ENCODE assay signal across 21 mouse cellular contexts in genomic region chr4:32368345-32368744, GRCm38 (mm10).
DNase-seq lines count a peak whose midpoint lies in the region; ATAC-seq and TF ChIP-seq lines count a peak whose summit lies in the region.
"Had no signal": no experiment of that assay in that cellular context is flagged by ENCODE, and none has a peak within 500 bp of the region (broad histone marks: within the 10 kb centered on the region; RNA-seq: fewer than 3 reads in every experiment).

No protein-coding gene starts in this region.

- H3K4me2 ChIP-seq in kidney, embryonic 15.5 days, result no peak overlapping the region
- peak overlapping the region; percentile 19; the same call in 1 of the 2 replicates for H3K4me2 ChIP-seq in hindbrain, embryonic 13.5 days
- H3K4me2 ChIP-seq in midbrain, postnatal 0 days (ENCODE audit: low read depth, low read length, poor library complexity, severe bottlenecking), result no peak overlapping the region
- H3K4me2 ChIP-seq: limb, embryonic 13.5 days; liver, embryonic 13.5 days had no signal

- peak; percentile 27 for DNase-seq in embryo, embryonic 11 days
- no peak for DNase-seq in embryo, embryonic 10 days (ENCODE audit: low spot score)
- DNase-seq in kidney, adult 8-10 months, result no peak
- DNase-seq in midbrain, postnatal 0 days (ENCODE audit: low spot score), result no peak
- no peak for DNase-seq in left cerebral cortex, adult 11 months (ENCODE audit: low spot score)
- no peak for DNase-seq in urinary bladder, adult 18-20 months (ENCODE audit: low spot score in 2 of 2)
- DNase-seq: adrenal gland, postnatal 10 days; cerebellum, adult 11 months; cerebellum, postnatal 10 days; gastrocnemius, postnatal 14 days; heart, adult 18-20 months; liver, embryonic 13.5 days; right cerebral cortex, postnatal 4 days; thymus, adult 2 months had no signal

- H3K36me3 ChIP-seq in kidney, embryonic 15.5 days, result no peaks in the 10 kb centered on the region
- no peaks in the 10 kb centered on the region for H3K36me3 ChIP-seq in hindbrain, embryonic 13.5 days
- no peaks in the 10 kb centered on the region for H3K36me3 ChIP-seq in midbrain, postnatal 0 days (ENCODE audit: insufficient read depth, low read length)
- H3K36me3 ChIP-seq: liver, embryonic 13.5 days had no signal

- H3K27ac ChIP-seq in kidney, embryonic 15.5 days, result no peak overlapping the region
- H3K27ac ChIP-seq in hindbrain, embryonic 13.5 days, result peak overlapping the region; percentile 75
- 0 out of 2 replicates have a peak overlapping the region, but pooled peaks have one; percentile 32 for H3K27ac ChIP-seq in midbrain, postnatal 0 days (ENCODE audit: low read depth, low read length)
- H3K27ac ChIP-seq: kidney, postnatal 0 days; limb, embryonic 13.5 days; liver, embryonic 13.5 days had no signal

- no peak overlapping the region for H3K9ac ChIP-seq in kidney, embryonic 15.5 days
- peak overlapping the region; percentile 24; the same call in 1 of the 2 replicates for H3K9ac ChIP-seq in hindbrain, embryonic 13.5 days
- no peak overlapping the region for H3K9ac ChIP-seq in midbrain, postnatal 0 days (replicated peaks; ENCODE audit: low read length, poor library complexity, severe bottlenecking)
- H3K9ac ChIP-seq: limb, embryonic 13.5 days; liver, embryonic 13.5 days had no signal

- H3K4me3 ChIP-seq in kidney, embryonic 15.5 days (replicated peaks), result no peak overlapping the region
- H3K4me3 ChIP-seq in hindbrain, embryonic 13.5 days, result no peak overlapping the region
- H3K4me3 ChIP-seq in midbrain, postnatal 0 days (ENCODE audit: low read depth, low read length), result no peak overlapping the region
- H3K4me3 ChIP-seq: limb, embryonic 13.5 days; liver, embryonic 13.5 days had no signal

- no peaks in the 10 kb centered on the region for H3K9me3 ChIP-seq in kidney, embryonic 15.5 days (replicated peaks)
- no peaks in the 10 kb centered on the region for H3K9me3 ChIP-seq in hindbrain, embryonic 13.5 days
- H3K9me3 ChIP-seq in midbrain, postnatal 0 days (ENCODE audit: low read length), result no peaks in the 10 kb centered on the region
- H3K9me3 ChIP-seq: limb, embryonic 13.5 days; liver, embryonic 13.5 days had no signal

- H3K27me3 ChIP-seq in kidney, embryonic 15.5 days, result no peaks in the 10 kb centered on the region
- H3K27me3 ChIP-seq in hindbrain, embryonic 13.5 days, result no peaks in the 10 kb centered on the region
- H3K27me3 ChIP-seq in midbrain, postnatal 0 days (ENCODE audit: insufficient read depth, low read length), result no peaks in the 10 kb centered on the region
- H3K27me3 ChIP-seq: limb, embryonic 13.5 days; Patski had no signal

- H3K4me1 ChIP-seq in kidney, embryonic 15.5 days, result peaks cover 14% of the 10 kb centered on the region
- H3K4me1 ChIP-seq in hindbrain, embryonic 13.5 days (replicated peaks), result peaks cover 86% of the 10 kb centered on the region
- peaks cover 24% of the 10 kb centered on the region for H3K4me1 ChIP-seq in midbrain, postnatal 0 days (ENCODE audit: insufficient read depth, low read length)

- peak; percentile 4; the same call in 1 of the 2 replicates for TF ChIP-seq CTCF in midbrain, postnatal 0 days (IDR thresholded peaks at IDR 0.05)

- 0 out of 2 replicates have a peak, but pooled peaks have one; percentile 25 for ATAC-seq in kidney, embryonic 15.5 days (replicated peaks; ENCODE audit: low FRiP score)
- peak; percentile 72 for ATAC-seq in hindbrain, embryonic 13.5 days (ENCODE audit: low FRiP score)
- peak; percentile 64; the same call in 1 of the 2 replicates for ATAC-seq in midbrain, postnatal 0 days (ENCODE audit: low FRiP score)
- ATAC-seq: CD4-positive, CD25-positive, alpha-beta regulatory T cell, adult 4 months; intestine, postnatal 0 days; Patski had no signal

- WGBS in kidney, embryonic 15.5 days, result 58% methylated on average over 8 of the region's 8 CpGs
- WGBS in hindbrain, embryonic 13.5 days, result 24% methylated on average over 8 of the region's 8 CpGs
- 24% methylated on average over 8 of the region's 8 CpGs for WGBS in midbrain, postnatal 0 days
